Mouse (Mus musculus) liver, embryonic 14.5 days (tissue): ENCODE measurements around the gene Ier2.

ENCODE experiments used
- CTCF ChIP-seq: IDR thresholded peaks from 2 replicates; pipeline ENCODE4 v1.5.1; 2016; ENCODE audit warnings: antibody characterized with exemption, low read depth, control low read depth
- EP300 ChIP-seq: IDR thresholded peaks from 2 replicates; pipeline ENCODE4 v1.6.1; 2016; ENCODE audit warnings: antibody characterized with exemption, low read depth

GRCm38 (mm10) chr8:84640617-84641294 is 21.9 kb downstream of the Ier2 start:
- TF ChIP-seq CTCF = no peak
- no peak for TF ChIP-seq EP300
